Mouse (Mus musculus): ENCODE data around the gene Wdr37. TPM values are rescaled to one million over a fixed set of nuclear protein-coding genes. Genes with fewer than 3 reads are reported as not detected.

Wdr37 gene
- polyA plus RNA-seq, 1 experiment from 2014 or later = 50.7 TPM

GRCm38 (mm10) chr13:8793217-8793616 lies 78.5 kb downstream of the Wdr37 start:
- Histone ChIP-seq H3K4me1 (ENCODE audit: control insufficient read depth, insufficient read depth, low read depth, low read length) (no peaks in the 10 kb centered on the region), H3K27ac (ENCODE audit: low read depth, low read length) (no peak overlapping the region), H3K27me3 (replicated peaks; ENCODE audit: control insufficient read depth, insufficient read depth, low read length) (no peaks in the 10 kb centered on the region), H3K4me2 (ENCODE audit: low read length) (no peak overlapping the region), H3K36me3 (ENCODE audit: control insufficient read depth, insufficient read depth, low read length) (no peaks in the 10 kb centered on the region), H3K9ac (ENCODE audit: low read depth, low read length) (no peak overlapping the region), H3K9me3 (ENCODE audit: control insufficient read depth, low read length) (no peaks in the 10 kb centered on the region), H3K4me3 (ENCODE audit: low read length) (no peak overlapping the region)
- WGBS = 73% methylated on average over 8 of the region's 8 CpGs
- no peak for ATAC-seq

- no peaks in the 10 kb centered on the region for H3K36me3 ChIP-seq (ENCODE audit: control insufficient read depth, insufficient read depth, low read length)
- H3K4me2 ChIP-seq (ENCODE audit: low read length) = peak overlapping the region; percentile 28; the same call in 1 of the 2 replicates
- no peak overlapping the region for H3K4me3 ChIP-seq (ENCODE audit: low read length)
- WGBS = 34% methylated on average over 9 of the region's 9 CpGs
- H3K9me3 ChIP-seq (ENCODE audit: control insufficient read depth, low read length) = no peaks in the 10 kb centered on the region
- ATAC-seq = peak; percentile 86
- no peak overlapping the region for H3K9ac ChIP-seq (ENCODE audit: low read depth, low read length)
- no peaks in the 10 kb centered on the region for H3K4me1 ChIP-seq (ENCODE audit: control insufficient read depth, insufficient read depth, low read depth, low read length)
- no peak overlapping the region for H3K27ac ChIP-seq (ENCODE audit: low read depth, low read length)
- no peaks in the 10 kb centered on the region for H3K27me3 ChIP-seq (replicated peaks; ENCODE audit: control insufficient read depth, insufficient read depth, low read length)
Observed at GRCm38 (mm10) chr13:8785185-8785584, 86.5 kb downstream of the Wdr37 start.

- ATAC-seq = peak; percentile 10; the same call in 1 of the 2 replicates
- Histone ChIP-seq H3K4me3 (ENCODE audit: low read length) (no peak overlapping the region), H3K27me3 (replicated peaks; ENCODE audit: control insufficient read depth, insufficient read depth, low read length) (no peaks in the 10 kb centered on the region), H3K9me3 (ENCODE audit: control insufficient read depth, low read length) (no peaks in the 10 kb centered on the region), H3K4me1 (ENCODE audit: control insufficient read depth, insufficient read depth, low read depth, low read length) (no peaks in the 10 kb centered on the region), H3K36me3 (ENCODE audit: control insufficient read depth, insufficient read depth, low read length) (no peaks in the 10 kb centered on the region), H3K9ac (ENCODE audit: low read depth, low read length) (no peak overlapping the region), H3K4me2 (ENCODE audit: low read length) (no peak overlapping the region; the same call in 1 of the 2 replicates), H3K27ac (ENCODE audit: low read depth, low read length) (no peak overlapping the region)
- WGBS = 81% methylated on average over 14 of the region's 14 CpGs
Observed at GRCm38 (mm10) chr13:8784308-8785061, 87.2 kb downstream of the Wdr37 start.

GRCm38 (mm10) chr13:8783686-8784307 lies 87.9 kb downstream of the Wdr37 start:
- Histone ChIP-seq H3K27me3 (replicated peaks; ENCODE audit: control insufficient read depth, insufficient read depth, low read length) (no peaks in the 10 kb centered on the region), H3K27ac (ENCODE audit: low read depth, low read length) (no peak overlapping the region), H3K4me3 (ENCODE audit: low read length) (no peak overlapping the region), H3K4me1 (ENCODE audit: control insufficient read depth, insufficient read depth, low read depth, low read length) (no peaks in the 10 kb centered on the region), H3K9me3 (ENCODE audit: control insufficient read depth, low read length) (no peaks in the 10 kb centered on the region), H3K4me2 (ENCODE audit: low read length) (no peak overlapping the region), H3K36me3 (ENCODE audit: control insufficient read depth, insufficient read depth, low read length) (no peaks in the 10 kb centered on the region), H3K9ac (ENCODE audit: low read depth, low read length) (no peak overlapping the region)
- no peak for ATAC-seq
- 85% methylated on average over 10 of the region's 10 CpGs for WGBS

- no peaks in the 10 kb centered on the region for H3K27me3 ChIP-seq (replicated peaks; ENCODE audit: control insufficient read depth, insufficient read depth, low read length)
- H3K27ac ChIP-seq (ENCODE audit: low read depth, low read length) = no peak overlapping the region
- H3K4me2 ChIP-seq (ENCODE audit: low read length) = no peak overlapping the region
- 49% methylated on average over 4 of the region's 4 CpGs for WGBS
- no peak overlapping the region for H3K9ac ChIP-seq (ENCODE audit: low read depth, low read length)
- H3K36me3 ChIP-seq (ENCODE audit: control insufficient read depth, insufficient read depth, low read length) = no peaks in the 10 kb centered on the region
- H3K4me1 ChIP-seq (ENCODE audit: control insufficient read depth, insufficient read depth, low read depth, low read length) = no peaks in the 10 kb centered on the region
- H3K9me3 ChIP-seq (ENCODE audit: control insufficient read depth, low read length) = no peaks in the 10 kb centered on the region
- no peak overlapping the region for H3K4me3 ChIP-seq (ENCODE audit: low read length)
- ATAC-seq = no peak
Observed at GRCm38 (mm10) chr13:8782636-8783035, 89.1 kb downstream of the Wdr37 start.

GRCm38 (mm10) chr13:8780441-8780840 lies 91.3 kb downstream of the Wdr37 start:
- Histone ChIP-seq H3K9me3 (ENCODE audit: control insufficient read depth, low read length) (no peaks in the 10 kb centered on the region), H3K27ac (ENCODE audit: low read depth, low read length) (no peak overlapping the region), H3K9ac (ENCODE audit: low read depth, low read length) (no peak overlapping the region), H3K27me3 (replicated peaks; ENCODE audit: control insufficient read depth, insufficient read depth, low read length) (no peaks in the 10 kb centered on the region), H3K4me1 (ENCODE audit: control insufficient read depth, insufficient read depth, low read depth, low read length) (no peaks in the 10 kb centered on the region), H3K4me2 (ENCODE audit: low read length) (no peak overlapping the region), H3K4me3 (ENCODE audit: low read length) (no peak overlapping the region), H3K36me3 (ENCODE audit: control insufficient read depth, insufficient read depth, low read length) (no peaks in the 10 kb centered on the region)
- no peak for ATAC-seq
- WGBS = 49% methylated on average over 4 of the region's 4 CpGs

- H3K4me1 ChIP-seq (ENCODE audit: control insufficient read depth, insufficient read depth, low read depth, low read length) = no peaks in the 10 kb centered on the region
- ATAC-seq = no peak
- WGBS = 67% methylated on average over 4 of the region's 4 CpGs
Observed at GRCm38 (mm10) chr13:8770616-8771015, 101.1 kb downstream of the Wdr37 start.

GRCm38 (mm10) chr13:8769654-8770227 lies 102.0 kb downstream of the Wdr37 start:
- WGBS = 96% methylated on average over 7 of the region's 7 CpGs
- ATAC-seq = peak; percentile 37; the same call in 1 of the 2 replicates
- Histone ChIP-seq H3K9ac (ENCODE audit: low read depth, low read length) (no peak overlapping the region), H3K36me3 (ENCODE audit: control insufficient read depth, insufficient read depth, low read length) (no peaks in the 10 kb centered on the region), H3K27ac (ENCODE audit: low read depth, low read length) (no peak overlapping the region), H3K4me3 (ENCODE audit: low read length) (no peak overlapping the region), H3K4me1 (ENCODE audit: control insufficient read depth, insufficient read depth, low read depth, low read length) (no peaks in the 10 kb centered on the region), H3K27me3 (replicated peaks; ENCODE audit: control insufficient read depth, insufficient read depth, low read length) (no peaks in the 10 kb centered on the region), H3K4me2 (ENCODE audit: low read length) (no peak overlapping the region), H3K9me3 (ENCODE audit: control insufficient read depth, low read length) (peaks cover 2% of the 10 kb centered on the region)

More at GRCm38 (mm10) chr13:8770616-8771015, 101.1 kb downstream of the Wdr37 start:
- Histone ChIP-seq H3K9ac (ENCODE audit: low read depth, low read length) (no peak overlapping the region), H3K4me3 (ENCODE audit: low read length) (no peak overlapping the region), H3K36me3 (ENCODE audit: control insufficient read depth, insufficient read depth, low read length) (no peaks in the 10 kb centered on the region), H3K27ac (ENCODE audit: low read depth, low read length) (no peak overlapping the region), H3K9me3 (ENCODE audit: control insufficient read depth, low read length) (peaks cover 2% of the 10 kb centered on the region), H3K27me3 (replicated peaks; ENCODE audit: control insufficient read depth, insufficient read depth, low read length) (no peaks in the 10 kb centered on the region), H3K4me2 (ENCODE audit: low read length) (no peak overlapping the region)

GRCm38 (mm10) chr13:8760940-8761339 lies 110.8 kb downstream of the Wdr37 start:
- no peak for ATAC-seq
- Histone ChIP-seq H3K4me1 (ENCODE audit: control insufficient read depth, insufficient read depth, low read depth, low read length) (no peaks in the 10 kb centered on the region), H3K36me3 (ENCODE audit: control insufficient read depth, insufficient read depth, low read length) (no peaks in the 10 kb centered on the region), H3K9ac (ENCODE audit: low read depth, low read length) (no peak overlapping the region), H3K27me3 (replicated peaks; ENCODE audit: control insufficient read depth, insufficient read depth, low read length) (no peaks in the 10 kb centered on the region), H3K9me3 (ENCODE audit: control insufficient read depth, low read length) (no peaks in the 10 kb centered on the region), H3K4me3 (ENCODE audit: low read length) (no peak overlapping the region), H3K27ac (ENCODE audit: low read depth, low read length) (no peak overlapping the region), H3K4me2 (ENCODE audit: low read length) (no peak overlapping the region)
- whole genome bisulfite sequencing = 67% methylated on average over 8 of the region's 8 CpGs
